Mouse (Mus musculus): ENCODE results near the gene Wwc1.
"Not testable (repeated sequence)": the region's sequence is repeated elsewhere in the genome, so short reads cannot be mapped to it uniquely, and the experiment has no call there.

The Wwc1 gene

DNA sequence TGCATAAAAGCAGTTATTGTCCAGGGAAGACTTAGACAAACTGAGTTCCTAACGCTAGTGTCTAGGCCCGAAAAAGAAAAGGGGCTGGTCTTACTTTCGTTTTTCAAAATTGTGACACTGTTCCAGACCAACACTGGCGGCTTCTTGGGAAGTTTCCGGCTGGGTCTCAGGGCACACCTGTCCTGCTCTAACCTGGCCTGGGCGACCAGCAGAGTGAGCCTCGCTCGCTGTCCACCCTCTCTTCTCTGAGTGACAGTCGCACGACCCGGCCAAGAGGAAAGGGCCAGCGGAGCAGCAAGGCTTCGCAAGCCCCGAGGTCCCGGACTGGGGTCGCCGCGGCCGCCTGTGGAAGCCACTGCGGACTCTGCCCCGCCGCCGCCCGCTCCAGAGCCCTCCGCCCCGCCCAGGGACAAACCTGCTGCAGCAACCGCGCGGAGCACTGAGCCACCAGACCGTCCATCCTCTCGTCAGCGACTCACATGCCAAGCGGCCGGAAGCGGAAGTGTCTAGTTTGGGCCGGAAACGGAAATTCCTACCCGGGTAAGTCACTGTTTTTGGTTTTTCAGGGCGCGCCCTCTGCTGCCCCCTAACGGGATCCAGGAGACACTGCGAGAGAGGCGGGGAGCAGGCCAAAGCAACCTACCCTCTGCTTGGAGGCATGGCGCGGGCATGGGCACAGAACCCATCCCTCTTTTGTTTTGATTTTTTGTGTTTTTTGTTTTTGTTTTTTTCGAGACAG is 146.1 kb downstream of the Wwc1 start, which contains the start of gene Rars:
Gene Rars, minus strand, starts transcription at position 485 of the 739 bp plus-strand sequence.
- peak; percentile 92 for DNase-seq

DNA sequence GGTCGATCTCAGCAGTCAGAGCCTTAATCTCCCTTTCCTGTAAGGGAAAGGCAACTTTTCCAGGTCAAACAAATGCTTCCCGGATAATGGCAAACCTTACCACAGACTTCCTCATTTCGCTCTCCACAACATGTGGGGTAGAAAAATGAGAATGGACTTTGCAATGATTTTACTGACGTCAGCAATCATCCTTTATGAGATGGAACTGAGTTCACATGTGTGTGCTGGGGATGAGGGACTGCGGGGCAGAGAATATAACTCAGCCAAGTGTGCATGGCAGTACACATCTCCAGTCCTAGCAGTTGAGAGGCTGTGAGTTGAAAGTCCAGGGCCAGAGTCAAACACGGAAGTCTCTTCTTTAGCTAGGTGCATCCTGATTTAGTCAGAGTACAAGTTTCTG is 147.1 kb downstream of the Wwc1 start:
- DNase-seq: no peak

DNA sequence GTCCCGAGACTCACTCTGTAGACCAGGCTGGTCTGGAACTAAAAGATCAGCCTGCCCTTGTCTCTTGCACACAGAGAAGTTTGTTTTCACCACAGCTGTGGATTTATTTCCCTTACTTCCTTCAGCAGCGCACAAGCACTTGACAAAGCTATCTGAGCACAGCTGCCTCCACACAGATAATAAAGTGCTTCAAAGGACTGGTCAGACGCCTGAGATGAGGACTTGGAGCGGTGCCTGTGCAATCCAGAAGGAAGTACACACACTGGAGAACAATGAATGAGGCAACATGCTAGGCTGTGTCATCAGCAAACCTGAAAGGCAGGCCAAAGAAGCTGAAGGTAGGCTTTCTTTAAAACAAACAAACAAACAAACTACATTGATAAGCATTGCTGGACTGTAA is 148.2 kb downstream of the Wwc1 start:
- DNase-seq: no peak

DNA sequence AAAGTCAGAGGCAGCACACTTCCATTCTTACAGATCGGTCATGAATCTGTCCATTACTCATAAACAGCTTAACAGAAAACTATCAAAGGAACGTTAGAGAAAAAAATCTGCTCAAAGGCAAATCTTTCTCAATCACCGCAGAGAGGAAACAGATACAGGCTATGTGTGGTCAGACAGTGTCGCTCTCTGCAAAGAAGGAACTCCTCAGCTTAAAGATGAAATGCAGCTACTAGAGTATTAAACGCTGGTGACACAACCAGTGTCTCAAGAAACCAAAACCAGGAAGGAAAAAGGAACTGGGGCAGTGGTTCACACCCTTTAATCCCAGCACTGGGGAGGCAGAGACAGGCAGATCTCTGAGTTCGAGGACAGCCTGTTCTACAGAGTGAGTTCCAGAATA is 152.6 kb downstream of the Wwc1 start:
- DNase-seq: no peak

DNA sequence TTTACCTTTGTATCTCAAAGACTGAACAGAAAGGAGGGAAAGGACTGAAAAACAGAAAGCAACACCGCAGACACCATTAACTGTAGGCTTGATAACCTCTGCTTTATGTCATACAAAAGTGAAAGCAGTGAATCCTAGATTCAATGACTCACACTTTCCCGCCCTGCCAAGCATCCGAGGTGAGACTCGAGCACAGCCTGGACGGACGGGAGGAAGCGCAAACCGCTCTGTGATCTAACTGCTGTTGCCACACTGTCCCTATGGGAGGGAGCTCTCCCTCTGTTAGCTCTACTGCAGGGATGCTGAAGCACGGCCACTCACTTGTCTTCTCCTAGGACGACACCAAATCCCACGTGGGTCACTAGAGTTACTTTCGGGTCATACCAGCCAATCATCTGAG is 164.0 kb downstream of the Wwc1 start:
- DNase-seq: no peak

DNA sequence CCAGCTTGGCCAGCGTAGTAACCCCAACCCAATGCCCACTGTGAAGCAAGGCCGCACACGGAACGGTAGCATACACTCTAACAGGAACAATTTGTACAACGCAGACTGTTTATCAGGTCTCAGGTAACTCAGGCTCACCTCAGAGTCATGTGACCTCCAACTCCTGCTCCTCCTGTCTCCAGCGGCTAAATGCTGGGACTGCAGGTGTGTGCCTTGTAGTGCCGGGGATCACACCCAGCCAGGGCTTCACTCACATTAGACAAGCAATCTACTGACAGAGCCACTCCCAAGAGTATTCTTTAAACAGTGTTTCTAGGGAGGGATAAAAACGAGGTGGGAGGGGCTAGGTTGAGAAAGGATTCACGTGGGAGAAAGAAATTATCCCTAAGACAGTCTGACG is 168.9 kb downstream of the Wwc1 start:
- no peak for DNase-seq

DNA sequence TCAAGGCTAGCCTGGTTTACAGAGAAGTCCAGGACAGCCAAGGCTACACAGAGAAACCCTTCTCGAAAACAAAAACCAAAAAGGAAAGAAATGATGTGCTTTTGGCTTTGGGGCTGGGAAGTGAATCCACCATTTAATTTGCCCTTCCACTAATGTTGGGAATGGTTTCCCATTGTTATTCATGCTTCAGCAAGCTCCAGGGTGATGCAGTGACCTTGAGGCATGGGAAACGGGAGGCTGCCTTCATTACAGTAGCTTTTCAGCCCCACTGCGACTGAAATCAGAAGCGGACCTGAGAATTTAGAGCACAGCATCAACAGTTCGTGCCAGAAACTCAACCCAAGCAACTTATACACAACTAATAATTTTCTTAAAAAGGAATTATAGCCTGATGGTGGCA is 179.0 kb downstream of the Wwc1 start:
- DNase-seq: no peak

DNA sequence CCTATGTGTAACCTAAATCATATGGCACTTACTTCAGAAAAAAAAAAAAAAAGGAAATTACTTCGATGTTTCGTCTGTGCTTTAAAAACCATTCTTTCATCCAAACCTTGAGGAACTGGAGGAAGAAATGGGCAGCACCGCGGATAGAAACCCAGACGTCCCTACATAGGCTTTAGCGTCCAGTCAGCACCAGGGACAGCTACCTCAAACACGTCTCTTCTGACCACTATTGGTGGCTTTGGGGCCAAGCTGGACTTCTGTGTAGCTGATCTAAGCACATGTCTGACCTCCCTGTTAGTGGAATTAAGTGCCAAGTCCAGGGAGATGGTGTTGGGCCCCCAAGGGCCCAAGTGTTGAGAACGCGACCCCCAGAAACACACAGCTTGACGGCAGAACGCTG is 181.5 kb downstream of the Wwc1 start, which contains the start of gene Fbll1:
Gene Fbll1, minus strand, starts transcription at position 11 of the 400 bp plus-strand sequence.
- DNase-seq: peak; percentile 54

DNA sequence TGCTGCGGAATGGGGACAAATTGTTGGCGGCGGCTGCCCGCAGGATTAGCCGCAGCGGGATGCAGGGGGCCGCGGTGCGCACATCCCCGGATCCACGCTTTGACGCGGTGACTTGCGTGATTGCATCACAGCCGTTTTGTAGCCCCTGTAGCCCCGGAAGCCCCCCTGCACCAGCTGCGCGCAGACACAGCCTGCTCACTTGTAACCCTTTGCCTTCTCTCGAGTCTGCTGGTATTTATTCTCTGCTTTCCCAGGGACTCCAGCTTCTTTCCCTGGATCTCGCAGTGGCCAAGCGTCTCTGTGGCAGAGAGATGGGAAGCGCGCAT is 181.9 kb downstream of the Wwc1 start:
- no peak for DNase-seq

DNA sequence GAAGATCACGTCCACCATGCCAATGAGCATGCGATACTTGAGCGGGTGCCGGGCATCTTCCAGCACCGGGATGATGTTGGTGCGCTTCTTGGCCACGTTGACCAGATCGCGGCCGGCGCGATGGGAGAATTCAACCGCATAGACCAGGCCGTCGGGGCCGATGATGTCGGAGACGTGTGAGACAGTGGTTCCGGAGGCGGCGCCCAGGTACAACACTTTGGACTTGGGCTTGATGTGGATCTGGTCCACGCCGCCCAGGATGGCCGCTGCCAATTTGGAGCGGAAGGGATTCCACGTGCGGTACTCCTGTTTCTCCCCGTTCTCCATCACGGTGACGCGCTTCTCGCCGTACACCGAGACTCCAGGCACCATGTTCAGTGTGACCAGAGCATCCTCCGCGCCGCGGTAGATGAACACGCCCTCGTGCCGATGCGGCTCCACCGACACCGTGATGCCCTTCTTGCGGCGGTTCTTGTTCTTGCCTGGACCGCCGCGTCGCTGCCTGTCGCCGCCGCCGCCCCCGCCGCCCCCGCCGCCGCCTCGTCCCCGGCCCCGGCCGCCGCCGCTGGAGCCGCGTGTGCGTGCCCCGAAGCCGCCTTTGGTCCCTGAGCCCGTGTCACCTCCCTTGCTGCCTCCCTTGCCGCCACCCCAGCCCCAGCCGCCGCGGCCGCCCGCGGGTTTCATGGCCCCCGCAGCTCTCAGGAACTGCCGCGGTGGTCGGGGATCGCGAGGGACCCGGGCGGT is 182.4 kb downstream of the Wwc1 start:
- no peak for DNase-seq

DNA sequence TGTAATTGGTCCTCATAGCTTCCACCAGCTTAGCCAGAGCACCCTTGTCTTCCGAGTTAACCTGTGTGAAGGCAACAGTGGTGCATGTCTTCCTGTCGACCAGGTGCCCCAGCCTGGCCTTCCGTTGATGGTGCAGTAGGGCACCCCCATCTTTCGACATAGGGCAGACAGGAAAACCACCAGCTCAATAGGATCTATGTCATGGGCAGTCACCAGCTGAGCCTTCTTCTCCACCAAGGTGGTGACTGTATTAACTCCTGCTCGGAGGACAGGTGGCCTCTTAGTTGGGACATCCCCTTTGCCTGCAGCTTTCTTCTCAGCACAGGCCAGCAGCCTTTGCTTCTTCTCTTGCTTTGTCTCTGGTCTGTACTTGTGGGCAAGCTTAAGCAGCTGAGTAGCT is 187.5 kb downstream of the Wwc1 start:
- not testable (repeated sequence) for DNase-seq

DNA sequence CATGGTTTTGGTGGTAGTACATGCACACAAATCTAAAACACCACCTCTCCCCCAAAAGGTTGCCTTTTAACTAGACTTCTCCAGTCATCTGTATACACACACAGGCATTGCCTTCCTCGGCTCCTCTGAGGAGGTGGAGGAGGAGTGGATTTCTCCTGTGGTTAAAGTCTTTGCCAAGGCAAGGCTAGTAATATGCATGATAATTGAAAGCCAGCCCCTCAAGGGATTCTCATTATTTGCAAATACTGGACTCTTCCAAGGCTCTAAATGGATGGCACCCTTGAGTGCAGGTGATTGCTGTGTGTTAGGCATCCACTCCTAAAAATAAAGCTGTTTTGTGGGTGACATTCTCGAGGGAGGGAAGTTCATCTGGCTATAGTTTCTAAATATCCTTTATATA is 191.9 kb downstream of the Wwc1 start:
- no peak for DNase-seq

All from liver (tissue).